Mouse (Mus musculus): ENCODE measurements around the gene Smcr8.

- TF ChIP-seq CTCF (conservative IDR thresholded peaks at IDR 0.05; ENCODE audit: insufficient read depth, insufficient read length, low read depth, low read length) (no peak), POLR2A (IDR thresholded peaks at IDR 0.05; ENCODE audit: low read depth, low read length) (no peak)
These were observed 51.6 kb downstream of the Smcr8 start for GRCm38 (mm10) chr11:60828903-60829302.

Data from kidney, adult 2 months (tissue).